Mouse (Mus musculus): ENCODE measurements around the gene Cby3.

DNA sequence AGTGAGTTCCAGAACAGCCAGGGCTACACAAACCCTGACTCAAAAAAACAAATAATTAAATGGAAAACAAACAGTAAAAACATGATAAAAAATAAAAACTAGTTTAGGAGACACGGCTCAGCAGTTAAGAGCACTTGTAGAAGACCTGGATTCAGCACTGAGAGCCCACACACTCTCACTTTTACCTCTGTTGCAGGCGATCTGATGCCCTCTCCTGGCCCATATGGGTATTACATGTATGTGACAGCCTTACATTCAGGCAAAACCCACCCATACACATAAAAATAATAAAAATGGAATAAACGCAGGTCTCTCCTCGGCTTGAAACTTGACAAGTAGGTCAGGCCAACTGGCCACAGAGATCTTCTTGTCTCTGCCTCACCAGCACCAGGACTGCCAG is 10.3 kb downstream of the Cby3 start:
- peak; percentile 92 for TF ChIP-seq CTCF (IDR thresholded peaks at IDR 0.05)
- TF ChIP-seq EP300 (IDR thresholded peaks at IDR 0.05): no peak
